Mouse (Mus musculus): ENCODE results near the gene Cct4.

Cct4 gene

GRCm38 (mm10) chr11:22990393-22991126 lies at the start of gene Cct4:
TSS of gene Cct4 (plus strand) at chr11:22990519.
- DNase-seq = peak; percentile 99

- peak; percentile 88 for DNase-seq
These were observed 41.2 kb upstream of the Cct4 start for GRCm38 (mm10) chr11:22949101-22949500.

DNA sequence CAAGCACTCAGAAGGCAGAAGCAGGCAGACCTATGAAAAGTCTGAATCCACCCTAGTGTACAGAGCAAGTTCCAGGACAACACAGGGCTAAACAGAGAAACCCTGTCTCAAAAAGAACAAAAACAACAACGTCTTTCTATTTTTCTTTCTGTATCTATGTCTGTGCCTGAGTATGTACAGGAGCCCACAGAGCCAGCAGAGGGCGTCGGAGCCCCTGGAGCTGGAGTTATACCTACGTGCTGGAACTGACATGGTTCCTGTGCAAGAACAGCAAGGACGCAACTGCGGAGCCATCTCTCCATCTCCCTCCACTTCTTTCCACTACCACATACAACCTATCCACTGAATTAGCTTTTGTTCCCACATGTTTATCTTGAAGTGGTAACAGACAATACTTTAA lies 40.2 kb upstream of the Cct4 start:
- peak; percentile 34 for DNase-seq

DNA sequence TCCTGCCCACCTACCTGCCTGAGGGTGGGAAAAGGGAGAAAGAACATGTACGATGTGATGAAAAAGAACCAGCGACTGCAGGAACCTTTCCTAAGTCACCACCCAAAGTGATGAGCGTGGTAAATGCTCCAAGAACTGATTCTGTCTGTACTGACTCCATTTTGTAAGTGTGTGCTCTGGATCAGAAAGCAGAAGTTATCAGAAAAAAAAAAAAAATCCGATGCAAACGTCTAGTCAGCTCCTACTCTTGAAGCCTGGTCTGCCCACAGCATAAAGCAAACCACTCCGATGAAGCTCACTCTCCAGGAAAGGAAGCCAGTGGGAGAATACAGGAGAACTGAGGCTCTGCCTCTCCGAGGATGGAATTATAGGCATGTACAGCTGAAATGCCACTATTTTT lies 37.7 kb upstream of the Cct4 start:
- DNase-seq = peak; percentile 75

- peak; percentile 88 for DNase-seq
These were observed 34.0 kb upstream of the Cct4 start for GRCm38 (mm10) chr11:22956346-22956745.

DNA sequence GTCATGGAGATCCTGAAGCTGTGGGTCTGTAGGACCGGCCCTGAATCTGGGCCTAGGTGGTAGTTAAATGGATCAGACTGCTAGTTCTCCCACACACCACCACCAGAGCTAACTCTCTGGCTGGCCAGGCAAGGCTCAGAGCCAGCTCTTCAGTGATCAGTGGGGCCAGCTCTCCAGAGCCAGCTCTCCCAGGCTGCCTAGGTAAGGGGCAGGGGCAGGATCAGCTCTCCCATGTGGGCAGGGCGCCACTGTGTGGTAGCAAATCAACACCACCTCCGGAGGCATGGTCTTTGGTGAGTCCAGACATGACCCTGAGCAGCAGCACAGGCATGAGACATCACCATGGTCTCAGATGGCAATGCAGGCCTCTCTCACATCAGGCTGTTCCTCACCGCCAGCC lies 33.5 kb upstream of the Cct4 start:
- peak; percentile 96 for DNase-seq

- DNase-seq = peak; percentile 51
These were observed 32.4 kb upstream of the Cct4 start for GRCm38 (mm10) chr11:22957791-22958374.

- peak; percentile 81 for DNase-seq
These were observed 28.2 kb upstream of the Cct4 start for GRCm38 (mm10) chr11:22962101-22962500.

DNA sequence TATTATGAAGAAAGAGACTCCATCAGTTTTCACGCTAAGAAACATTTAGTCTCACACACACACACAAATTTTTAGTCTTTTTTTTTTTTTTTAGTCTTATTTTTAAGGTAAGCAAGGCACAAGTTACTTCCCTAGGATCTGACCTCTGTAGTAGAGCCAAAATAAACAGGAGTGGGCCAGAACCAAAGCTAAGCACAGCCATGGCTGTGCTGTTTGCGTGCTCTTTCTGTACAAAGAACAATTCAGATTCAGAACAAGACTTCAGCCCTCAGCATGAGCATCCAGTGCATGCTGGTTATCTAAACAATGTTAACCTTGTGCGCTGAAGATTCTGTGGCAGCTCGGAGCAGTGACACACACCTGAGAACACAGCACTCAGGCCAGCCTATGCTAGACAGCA lies 25.9 kb upstream of the Cct4 start:
- peak; percentile 64 for DNase-seq

DNA sequence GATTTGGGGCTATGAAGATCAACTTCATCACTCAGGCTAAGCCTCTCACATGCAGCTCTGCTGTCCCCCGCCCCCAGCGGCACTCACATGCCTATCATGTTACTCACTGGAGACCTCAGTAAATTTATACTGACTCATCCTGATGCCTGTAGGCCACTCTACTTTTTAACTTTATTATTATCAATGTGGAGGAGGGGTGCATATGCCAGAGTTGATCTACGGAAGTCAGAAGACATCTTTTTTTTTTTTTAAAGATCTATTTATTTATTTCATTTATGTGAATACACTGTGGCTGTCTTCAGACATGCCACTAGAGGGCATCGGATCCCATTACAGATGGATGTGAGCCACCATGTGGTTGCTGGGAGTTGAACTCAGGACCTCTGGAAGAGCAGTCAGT lies 24.8 kb upstream of the Cct4 start:
- peak; percentile 87 for DNase-seq

- no peak for DNase-seq
These were observed 20.8 kb upstream of the Cct4 start for GRCm38 (mm10) chr11:22969486-22969885.

GRCm38 (mm10) chr11:22970546-22970945 lies 19.8 kb upstream of the Cct4 start:
- DNase-seq = peak; percentile 64

GRCm38 (mm10) chr11:22971835-22972709 lies 18.2 kb upstream of the Cct4 start, which contains the start of gene Zrsr1:
TSS of gene Zrsr1 (plus strand) at chr11:22972005.
- DNase-seq = peak; percentile 98

DNA sequence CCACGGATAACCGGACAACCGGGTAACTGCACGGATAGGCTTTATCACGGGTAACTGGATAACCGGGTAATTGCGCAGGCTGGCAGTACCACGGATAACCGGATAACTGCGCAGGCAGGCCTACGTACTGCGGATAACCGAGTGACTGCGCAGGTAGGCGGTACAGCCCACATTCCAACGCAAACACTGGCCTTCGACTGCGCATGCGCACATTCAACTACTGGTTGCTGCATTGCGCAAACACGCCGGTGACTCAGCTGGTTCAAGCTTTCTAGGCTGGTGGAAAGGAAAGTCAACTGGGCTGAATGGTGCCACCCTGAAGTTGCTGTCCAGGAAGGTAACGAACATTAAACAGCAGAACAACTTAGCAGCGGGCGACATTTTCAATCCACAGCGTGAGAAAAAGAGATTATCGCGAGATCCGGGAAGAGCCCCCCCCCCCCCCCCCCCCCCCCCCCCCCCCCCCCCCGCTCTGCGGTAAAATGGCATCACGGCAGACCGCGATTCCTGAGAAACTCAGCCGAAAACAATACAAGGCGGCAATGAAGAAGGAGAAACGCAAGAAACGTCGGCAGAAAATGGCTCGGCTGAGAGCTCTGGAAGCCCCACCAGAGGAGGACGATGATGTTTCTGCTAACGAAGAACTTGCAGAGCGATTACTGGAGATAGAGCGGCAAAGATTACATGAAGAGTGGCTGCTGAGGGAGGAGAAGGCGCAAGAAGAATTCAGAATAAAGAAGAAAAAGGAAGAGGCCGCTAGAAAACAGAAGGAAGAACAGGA lies 17.4 kb upstream of the Cct4 start:
- DNase-seq = peak; percentile 99

DNA sequence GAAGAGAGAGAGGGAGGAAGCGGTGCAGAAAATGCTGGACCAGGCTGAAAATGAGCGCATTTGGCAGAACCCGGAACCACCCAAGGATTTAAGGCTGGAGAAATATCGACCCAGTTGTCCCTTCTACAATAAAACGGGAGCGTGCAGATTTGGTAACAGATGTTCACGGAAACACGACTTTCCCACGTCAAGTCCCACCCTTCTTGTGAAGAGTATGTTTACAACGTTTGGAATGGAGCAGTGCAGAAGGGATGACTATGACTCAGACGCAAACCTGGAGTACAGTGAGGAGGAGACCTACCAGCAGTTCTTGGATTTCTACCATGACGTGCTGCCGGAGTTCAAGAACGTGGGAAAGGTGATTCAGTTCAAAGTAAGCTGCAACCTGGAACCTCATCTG lies 16.7 kb upstream of the Cct4 start:
- DNase-seq = peak; percentile 79

- DNase-seq = peak; percentile 89
These were observed 12.1 kb upstream of the Cct4 start for GRCm38 (mm10) chr11:22978215-22978614.

GRCm38 (mm10) chr11:22978711-22979110 lies 11.6 kb upstream of the Cct4 start:
- DNase-seq = peak; percentile 72

GRCm38 (mm10) chr11:22979221-22979620 lies 11.1 kb upstream of the Cct4 start:
- peak; percentile 76 for DNase-seq

DNA sequence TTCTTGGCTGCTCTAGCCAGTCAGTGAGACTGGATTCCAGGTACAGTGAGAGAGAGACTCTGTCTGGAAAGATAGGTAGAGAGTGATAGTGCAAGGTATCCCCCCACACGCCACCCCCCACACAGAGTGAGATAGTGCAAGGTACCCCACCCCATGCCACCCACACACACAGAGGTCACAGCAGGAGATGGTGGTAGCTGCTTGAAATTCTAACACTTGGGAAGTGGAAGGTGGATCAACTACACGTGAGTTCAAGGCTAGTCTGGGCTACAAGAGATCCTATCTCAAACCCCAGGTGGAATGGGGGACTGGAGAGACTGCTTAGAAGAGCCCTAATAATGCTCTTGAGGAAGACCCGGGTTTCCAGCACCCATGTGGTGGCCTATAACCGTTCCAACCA lies 9.3 kb upstream of the Cct4 start:
- DNase-seq = peak; percentile 85

- peak; percentile 92 for DNase-seq
These were observed 8.8 kb upstream of the Cct4 start for GRCm38 (mm10) chr11:22981543-22981950.

DNA sequence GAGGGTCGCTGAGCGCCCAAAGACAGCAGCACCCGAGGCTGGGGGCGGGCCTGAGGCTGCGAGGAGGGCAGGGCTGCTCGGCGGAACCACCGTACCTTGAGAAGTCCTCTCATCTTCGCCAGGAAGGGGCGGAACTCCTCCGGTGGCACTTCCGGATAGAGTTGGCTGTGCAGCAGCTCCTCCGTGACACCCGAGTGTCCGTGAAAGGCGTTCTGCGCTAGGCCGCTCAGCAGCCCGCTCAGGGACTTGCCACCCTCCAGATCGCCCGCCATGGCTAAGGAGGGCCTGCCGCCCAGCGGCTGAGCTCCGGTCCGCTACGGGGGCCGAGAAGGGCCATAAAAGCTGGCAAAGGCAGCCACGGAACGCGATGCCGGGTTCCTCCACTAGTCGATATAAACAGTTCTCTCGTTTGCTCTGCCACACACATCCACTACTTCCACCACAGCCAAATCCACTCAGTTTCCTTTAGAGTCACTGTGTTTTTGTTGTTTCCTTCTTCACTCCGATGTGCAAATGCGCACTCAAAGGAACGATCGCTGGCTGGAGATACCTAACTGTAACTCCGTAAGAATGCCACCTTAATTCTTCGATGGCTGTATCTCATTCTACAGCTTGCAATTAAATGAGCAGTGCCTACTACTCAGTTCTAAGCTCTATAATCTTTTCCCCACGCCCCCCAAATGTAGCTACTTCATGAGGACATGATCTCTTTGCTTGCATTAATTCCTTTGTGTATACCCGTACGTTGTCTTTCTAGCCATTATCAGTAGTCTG lies 8.1 kb upstream of the Cct4 start, which contains the start of the genes Gm28048 and Commd1:
Gene Gm28048, minus strand, starts transcription at position 107 of the 774 bp plus-strand sequence.
Gene Commd1, minus strand, starts transcription at position 399 of the 774 bp plus-strand sequence.
- DNase-seq = peak; percentile 99

DNA sequence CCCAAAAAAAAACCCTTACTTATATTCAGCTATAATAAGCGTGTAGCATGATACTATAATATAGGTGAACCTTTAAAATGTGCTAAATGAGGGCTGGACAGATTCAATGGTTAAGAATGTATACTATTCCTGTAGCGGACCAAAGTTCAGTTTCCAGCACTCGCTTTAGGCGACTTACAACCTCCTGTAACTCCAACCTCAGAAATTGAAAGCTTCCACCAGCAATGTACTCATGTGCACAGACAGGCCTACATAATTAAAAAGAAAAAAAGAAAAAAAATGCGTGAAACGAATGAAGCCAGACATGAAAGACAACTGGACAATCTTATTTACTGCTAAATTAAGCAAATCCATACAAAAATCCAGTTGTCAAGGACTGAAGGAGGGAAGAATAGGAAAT lies 7.5 kb upstream of the Cct4 start:
- no peak for DNase-seq

Measured in heart, adult 11 months (tissue).